Mouse (Mus musculus) left cerebral cortex, adult 2 months (tissue): ENCODE measurements at regions not wholly inside any gene's neighbourhood (a gene's known extent, or its start where the extent isn't known, plus 50 kb on each side); places are given as distances from the start of the nearest gene placed in this dataset.

ENCODE experiments used
- DNase-seq, 2 experiments: peaks; one replicate each; pipeline ENCODE4 v3.0.0; 2021 to 2022; ENCODE audit warnings: low spot score in 2 of 2, mixed read lengths in 1 of 2; ENCODE audit errors: extremely low spot score in 1 of 2
- H3K27ac ChIP-seq: fragments of 200-600 bp; 2 replicates; pipeline ENCODE4 v1.8.1; 2022
- H3K4me3 ChIP-seq: fragments of 200-600 bp; 2 replicates; pipeline ENCODE4 v1.8.1; 2022
- CTCF ChIP-seq: fragments of 200-600 bp; IDR thresholded peaks from 2 replicates; pipeline ENCODE4 v1.8.1; 2022; ENCODE audit warnings: antibody characterized with exemption, mild to moderate bottlenecking, moderate library complexity
- intact Hi-C: fragments of 180-260 bp; cut with DNase I; formaldehyde crosslinking; loops from one replicate; pipeline ENCODE4 v1.15.1; 2025

DNA sequence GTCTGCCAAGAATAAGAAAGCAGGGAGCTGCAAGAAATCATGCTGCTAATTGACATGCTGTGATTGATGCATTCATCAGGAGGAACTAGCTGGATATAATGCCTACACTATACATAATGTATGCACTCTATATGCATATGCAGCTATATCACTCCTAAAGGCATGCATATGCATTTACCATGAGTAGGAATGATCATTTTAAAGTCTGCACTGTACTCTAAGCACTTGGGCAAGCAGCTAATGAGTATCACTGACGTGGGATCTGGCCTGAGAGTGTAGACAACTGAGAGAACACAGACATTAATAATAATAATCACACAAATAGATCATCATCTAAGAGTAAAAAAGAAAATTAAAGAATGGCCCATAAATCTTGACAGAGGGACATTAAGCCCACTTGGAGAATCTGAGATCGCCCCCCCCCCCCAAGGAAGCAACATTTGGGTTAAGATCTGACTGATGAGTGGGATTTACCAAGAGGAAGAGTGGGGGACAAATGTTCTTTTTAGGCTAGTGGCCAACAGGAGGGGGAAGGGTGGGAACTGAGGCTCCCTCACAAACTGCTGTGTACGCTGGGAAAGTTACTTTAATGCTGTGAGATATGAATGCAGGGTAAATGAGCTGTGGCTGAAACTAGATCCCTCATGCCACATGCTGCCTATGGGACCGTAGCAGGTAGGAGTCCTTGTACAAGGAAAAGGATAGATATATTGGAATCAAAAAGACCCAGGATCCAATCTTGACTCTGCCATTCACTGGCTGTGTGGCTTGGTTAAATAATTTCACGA lies 155.0 kb downstream of the Gsdmc2 start:
- no peak overlapping the region for H3K4me3 ChIP-seq
- intact Hi-C loops = no loop called here
- no peak for TF ChIP-seq CTCF
- no peak overlapping the region for H3K27ac ChIP-seq
- no peak for DNase-seq

DNA sequence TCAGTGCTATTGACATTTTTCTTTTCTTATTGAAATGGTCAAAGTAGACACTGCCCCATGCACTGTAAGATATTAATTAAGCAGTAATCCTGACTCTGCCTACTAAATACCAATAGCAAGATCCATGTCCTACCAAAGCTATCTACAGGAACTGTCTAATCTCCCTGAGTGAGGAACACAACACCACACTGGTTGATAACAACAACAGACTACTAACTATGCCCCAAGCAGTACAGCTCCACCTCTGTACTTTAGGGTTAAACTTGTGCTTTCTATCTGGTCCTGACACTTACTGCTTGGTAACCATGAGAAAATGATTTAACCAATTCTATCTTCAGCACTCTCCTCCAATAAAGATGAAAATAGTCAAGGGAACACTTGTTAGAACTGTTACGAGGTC lies 157.1 kb downstream of the Gsdmc2 start:
- intact Hi-C loops = no loop called here
- TF ChIP-seq CTCF = no peak
- H3K27ac ChIP-seq = no peak overlapping the region

DNA sequence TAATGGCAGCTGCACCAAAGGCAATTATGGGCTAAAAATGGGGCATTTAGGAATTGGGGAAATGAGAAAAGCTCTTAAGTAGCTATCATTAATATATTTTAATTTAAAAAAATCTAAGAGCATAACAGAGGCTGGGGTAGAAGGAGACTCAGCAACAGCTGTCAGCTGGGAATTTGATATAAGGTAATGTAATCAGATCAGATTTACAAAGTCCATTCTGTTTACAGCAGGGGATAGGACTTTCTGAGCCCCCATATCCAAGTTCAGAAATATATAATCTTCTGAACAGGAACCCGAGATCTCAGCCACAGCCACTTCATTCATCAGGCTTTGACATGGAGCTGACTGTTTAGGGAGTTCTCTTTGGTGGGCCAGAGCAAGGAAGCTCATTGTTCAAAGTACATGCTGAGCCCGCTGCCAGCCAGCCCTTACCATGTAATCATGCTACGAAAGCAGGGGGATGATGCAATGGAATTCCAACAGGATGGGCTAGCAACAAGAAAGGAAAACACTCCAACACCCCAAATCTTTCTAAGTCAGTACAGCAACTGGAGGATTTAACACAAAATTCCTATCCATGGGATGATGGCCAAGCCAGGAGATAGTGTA lies 157.9 kb downstream of the Gsdmc2 start:
- intact Hi-C loops = no loop called here
- Histone ChIP-seq H3K4me3 (no peak overlapping the region), H3K27ac (no peak overlapping the region)
- TF ChIP-seq CTCF = no peak
- no peak for DNase-seq

More for the DNA sequence above, 157.1 kb downstream of the Gsdmc2 start:
- H3K4me3 ChIP-seq = no peak overlapping the region
- DNase-seq = no peak

DNA sequence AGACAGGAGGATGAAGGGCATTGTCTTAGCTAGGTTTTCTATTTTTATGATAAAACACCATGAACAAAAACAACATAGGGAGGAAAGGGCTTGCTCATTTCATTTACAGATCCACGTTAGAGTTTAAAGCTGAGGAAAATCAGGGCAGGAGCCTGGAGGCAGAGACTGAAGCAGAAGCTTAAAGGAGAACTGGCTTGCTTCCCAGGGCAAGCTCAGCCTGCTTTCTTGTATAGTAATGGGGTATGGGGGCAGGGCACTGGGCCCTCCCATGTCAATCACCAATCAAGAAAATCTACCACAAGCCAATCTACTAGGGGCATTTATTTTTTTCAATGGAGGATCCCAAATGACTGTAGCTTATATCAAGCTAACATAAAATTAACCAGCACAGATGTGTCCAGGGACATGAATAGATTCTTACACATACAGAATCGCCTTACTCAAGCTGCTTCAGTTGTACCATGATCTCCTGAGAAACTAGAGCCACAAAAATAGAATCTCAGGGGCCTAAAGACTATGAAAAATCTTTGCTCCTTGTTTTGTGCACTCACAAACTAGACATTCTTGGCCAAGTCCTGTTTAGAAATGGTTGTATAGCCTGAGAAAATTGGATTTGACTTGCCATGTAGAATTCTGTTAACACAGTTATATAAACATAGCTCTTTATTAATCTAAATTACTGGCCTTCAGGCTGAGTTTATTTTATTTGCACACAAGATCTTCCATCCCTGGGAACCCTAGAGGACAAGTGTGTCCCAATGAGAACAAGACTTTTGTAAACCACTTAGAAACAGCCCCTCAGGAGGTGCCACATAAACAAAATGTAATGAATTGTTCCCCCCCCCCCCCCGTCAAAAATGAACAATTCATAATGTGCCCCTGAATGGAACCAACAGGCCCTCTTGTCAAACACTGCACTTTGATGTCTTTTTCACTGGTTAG lies 164.7 kb downstream of the Gsdmc2 start:
- intact Hi-C loops = no loop called here
- no peak for TF ChIP-seq CTCF
- no peak overlapping the region for H3K4me3 ChIP-seq
- peak overlapping the region; percentile 38; the same call in 1 of the 2 replicates for H3K27ac ChIP-seq
- no peak for DNase-seq

DNA sequence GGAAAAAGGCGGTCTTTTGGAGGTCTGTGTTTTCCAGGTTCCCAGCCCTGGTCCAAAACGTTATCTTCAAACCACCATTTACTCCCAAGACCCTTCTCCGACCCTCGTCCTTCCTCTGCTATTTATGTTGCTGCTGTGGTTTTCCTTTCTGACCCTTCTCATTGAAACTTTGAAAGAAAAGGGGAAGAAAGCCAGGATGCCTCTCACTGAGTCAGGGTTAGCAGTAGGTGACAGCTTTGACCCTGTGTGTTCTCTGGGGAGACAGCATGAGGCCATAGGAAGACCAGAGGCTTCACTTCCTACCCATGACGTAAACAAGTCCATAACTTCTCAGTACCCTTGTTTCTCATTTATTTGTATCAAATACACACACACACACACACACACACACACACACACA lies 166.1 kb downstream of the Gsdmc2 start:
- no peak for TF ChIP-seq CTCF
- Histone ChIP-seq H3K4me3 (no peak overlapping the region), H3K27ac (no peak overlapping the region)
- no peak for DNase-seq
- intact Hi-C loops = no loop called here

DNA sequence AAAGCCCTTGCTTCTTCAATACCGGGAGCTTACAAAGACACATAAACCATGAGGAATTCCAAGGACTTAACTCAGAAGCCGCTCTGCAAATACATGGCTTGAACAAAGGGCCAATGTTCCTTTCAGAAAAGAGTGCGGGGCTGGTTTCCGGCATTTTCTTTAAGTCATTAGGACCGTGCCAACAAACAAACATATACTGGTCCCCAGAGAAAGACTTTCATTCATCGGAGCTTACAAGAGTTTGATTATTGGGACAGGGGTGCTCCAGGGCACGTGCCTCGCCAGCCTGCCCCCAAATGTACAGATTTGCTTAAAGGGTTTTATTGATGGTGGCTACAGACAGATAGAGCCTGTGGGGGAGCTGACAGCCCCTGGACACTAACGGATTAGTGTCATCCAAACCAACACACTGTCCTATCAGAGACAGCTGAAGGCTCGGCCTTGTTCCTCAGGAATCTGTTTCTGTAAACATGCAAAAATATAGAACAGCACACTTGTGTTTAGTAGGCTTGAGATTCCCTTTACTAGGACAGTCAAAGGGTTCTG lies 169.4 kb downstream of the Gsdmc2 start:
- no peak for TF ChIP-seq CTCF
- Histone ChIP-seq H3K27ac (no peak overlapping the region), H3K4me3 (no peak overlapping the region)
- DNase-seq = no peak
- intact Hi-C loops = no loop called here

DNA sequence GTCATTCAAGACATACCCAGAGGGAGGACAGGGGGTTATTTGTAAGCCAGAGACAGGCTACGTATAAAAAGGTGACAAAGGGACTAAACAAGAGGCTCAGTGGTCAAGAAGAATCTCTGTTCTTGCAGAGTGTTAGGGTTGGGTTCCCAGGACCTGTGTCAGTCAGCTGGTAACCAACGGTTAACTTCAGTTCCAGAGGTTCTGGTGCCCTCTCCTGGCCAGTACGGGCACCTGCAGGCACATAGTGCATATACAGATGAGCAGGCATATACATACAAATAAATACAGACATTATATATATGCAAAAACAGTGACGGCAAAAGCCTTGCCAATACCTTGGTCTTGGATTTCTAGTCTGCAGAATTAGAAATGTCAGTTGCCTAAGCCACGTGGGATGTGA lies 170.6 kb downstream of the Gsdmc2 start:
- TF ChIP-seq CTCF = no peak; the same call in 1 of the 2 replicates
- DNase-seq = no peak
- intact Hi-C loops = no loop called here
- H3K4me3 ChIP-seq = no peak overlapping the region
- no peak overlapping the region for H3K27ac ChIP-seq

DNA sequence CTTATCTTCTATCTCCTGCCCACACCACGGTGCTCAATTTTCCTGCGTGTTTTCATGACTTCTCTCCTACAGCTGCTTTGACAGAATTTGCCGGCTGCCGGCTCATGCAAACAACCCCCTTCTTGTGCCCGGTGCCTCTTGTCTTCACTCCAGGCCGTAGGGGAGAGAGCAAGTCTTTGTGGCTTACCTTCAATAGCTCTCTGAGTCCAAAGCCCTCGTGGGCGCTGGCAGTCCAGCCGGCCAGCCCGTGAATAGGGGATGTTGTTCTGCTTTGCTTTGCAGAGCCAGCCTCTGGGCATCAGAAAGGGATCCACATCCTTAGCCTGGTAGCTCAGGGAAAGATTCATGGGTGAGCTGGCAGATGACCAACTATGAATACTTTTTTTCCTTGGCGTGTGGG lies 173.9 kb downstream of the Gsdmc2 start:
- TF ChIP-seq CTCF = no peak
- DNase-seq = peak; percentile 15 to 18
- H3K4me3 ChIP-seq = no peak overlapping the region
- H3K27ac ChIP-seq = no peak overlapping the region
- intact Hi-C loops = no loop called here

DNA sequence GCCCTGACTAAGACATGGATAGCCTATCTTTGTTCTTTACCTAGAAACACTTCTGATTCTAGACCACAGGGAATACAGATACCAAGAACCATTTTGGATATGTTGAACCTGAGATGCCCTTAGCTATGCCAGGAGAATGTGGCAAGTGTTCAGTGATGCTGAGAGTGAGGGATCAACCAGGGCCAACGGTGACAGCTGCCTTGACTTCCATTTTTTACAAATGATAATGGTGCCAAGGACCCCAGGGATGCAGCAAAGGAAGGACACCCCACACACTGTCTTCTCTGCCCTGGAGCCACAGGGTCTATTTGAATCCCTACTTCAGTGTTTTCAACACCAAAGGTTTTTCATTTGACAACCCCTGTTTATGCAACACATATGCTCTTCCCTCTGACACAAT lies 174.4 kb downstream of the Gsdmc2 start:
- intact Hi-C loops = no loop called here
- no peak for TF ChIP-seq CTCF
- Histone ChIP-seq H3K27ac (no peak overlapping the region), H3K4me3 (no peak overlapping the region)
- no peak for DNase-seq

DNA sequence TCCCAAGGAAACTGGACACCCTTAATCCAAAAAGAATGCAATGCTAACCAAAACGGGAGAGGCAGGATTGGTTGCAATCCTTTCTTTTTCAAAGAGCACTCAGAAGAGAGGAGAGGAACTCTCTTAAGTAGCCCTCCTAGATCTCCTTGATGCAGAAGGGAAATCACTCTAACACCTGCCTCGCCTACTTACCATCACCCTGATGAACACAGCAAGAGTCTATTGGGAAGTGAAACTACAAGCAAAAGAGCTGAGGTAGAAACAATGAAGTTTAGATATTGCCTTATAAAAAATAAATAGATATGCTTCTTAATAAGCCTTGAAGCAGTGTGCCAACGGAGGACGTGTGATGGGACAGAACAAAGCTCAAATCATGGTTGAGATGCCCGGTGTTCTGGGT lies 177.4 kb downstream of the Gsdmc2 start:
- TF ChIP-seq CTCF = no peak
- intact Hi-C loops = no loop called here
- Histone ChIP-seq H3K4me3 (no peak overlapping the region), H3K27ac (no peak overlapping the region)
- no peak for DNase-seq

DNA sequence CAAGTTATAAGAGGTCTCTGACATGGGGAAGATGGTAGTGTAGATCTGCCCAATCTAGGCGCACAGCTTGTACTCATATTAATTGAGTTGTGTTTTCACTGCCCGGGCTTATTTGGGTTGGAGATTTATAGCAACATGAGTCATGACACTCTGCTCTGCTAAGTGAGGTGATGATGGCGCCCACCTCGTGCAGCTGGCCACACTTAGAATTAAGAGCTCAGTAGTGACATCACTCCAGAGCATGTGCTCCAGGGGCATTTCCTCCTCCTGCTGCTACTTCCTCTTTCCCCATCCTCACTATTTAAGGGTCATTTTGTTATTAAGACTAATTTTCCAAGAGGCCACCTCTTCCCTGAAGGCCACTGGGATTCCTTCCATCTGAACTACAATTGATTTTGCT lies 179.5 kb downstream of the Gsdmc2 start:
- intact Hi-C loops = no loop called here
- H3K27ac ChIP-seq = no peak overlapping the region
- DNase-seq = no peak
- no peak overlapping the region for H3K4me3 ChIP-seq
- TF ChIP-seq CTCF = no peak

DNA sequence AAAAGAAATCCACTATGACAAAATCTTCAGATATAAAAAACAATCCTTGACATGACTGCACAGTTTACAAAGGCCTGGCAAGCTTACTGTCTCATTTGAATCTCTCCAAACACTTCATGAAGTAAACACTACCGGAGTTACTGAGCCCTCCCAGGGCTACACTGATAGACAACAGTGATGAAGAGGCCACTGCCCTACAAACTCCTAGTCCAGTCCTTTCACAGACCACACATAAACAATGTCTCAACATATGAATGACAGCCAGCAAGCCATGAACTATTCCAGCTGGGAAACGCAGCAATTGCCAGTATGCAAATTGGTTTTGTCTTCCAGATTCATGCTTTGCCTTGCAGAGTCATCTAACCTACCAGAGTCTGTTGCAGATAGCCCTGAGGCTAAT lies 180.1 kb downstream of the Gsdmc2 start:
- H3K27ac ChIP-seq = no peak overlapping the region
- no peak overlapping the region for H3K4me3 ChIP-seq
- TF ChIP-seq CTCF = no peak
- intact Hi-C loops = no loop called here
- DNase-seq = no peak
